Mouse (Mus musculus) intestine, postnatal 0 days (tissue): ENCODE measurements around the gene Pola2. TPM values are rescaled to one million over a fixed set of nuclear protein-coding genes. Genes with fewer than 3 reads are reported as not detected.

Experiments
- ATAC-seq: fragments of 200-750 bp; cut with Nextera tagmentation; 2 replicates; pipeline ENCODE4 v1.8.0; 2017; ENCODE audit warnings: mild to moderate bottlenecking, moderate TSS enrichment, moderate library complexity
- H3K27ac ChIP-seq: fragments of 300-500 bp; sonication (generic); 2 replicates; pipeline ENCODE4 v1.5.1; 2014; ENCODE audit warnings: mild to moderate bottlenecking, low read depth, low read length, moderate library complexity
- H3K27me3 ChIP-seq: fragments of 300-500 bp; sonication (generic); replicated peaks from 2 replicates; pipeline ENCODE4 v1.6.1; 2014; ENCODE audit warnings: low read length, mixed read lengths; ENCODE audit not compliant: control insufficient read depth, insufficient read depth
- H3K36me3 ChIP-seq: fragments of 300-500 bp; sonication (generic); 2 replicates; pipeline ENCODE4 v1.6.1; 2014; ENCODE audit warnings: mild to moderate bottlenecking, moderate library complexity; ENCODE audit not compliant: control insufficient read depth, insufficient read depth
- H3K4me1 ChIP-seq: fragments of 300-500 bp; sonication (generic); replicated peaks from 2 replicates; pipeline ENCODE4 v1.6.1; 2014; ENCODE audit warnings: antibody characterized with exemption, low read length, mixed read lengths; ENCODE audit not compliant: control insufficient read depth, insufficient read depth
- H3K4me2 ChIP-seq: fragments of 300-500 bp; sonication (generic); replicated peaks from 2 replicates; pipeline ENCODE4 v1.6.1; 2014; ENCODE audit warnings: low read depth, mild to moderate bottlenecking, moderate library complexity
- H3K4me3 ChIP-seq: fragments of 300-500 bp; sonication (generic); 2 replicates; pipeline ENCODE4 v1.5.1; 2014; ENCODE audit warnings: low read depth, low read length
- H3K9ac ChIP-seq: fragments of 300-500 bp; sonication (generic); 2 replicates; pipeline ENCODE4 v1.6.1; 2014; ENCODE audit warnings: mild to moderate bottlenecking, low read depth, low read length
- H3K9me3 ChIP-seq: fragments of 300-500 bp; sonication (generic); 2 replicates; pipeline ENCODE4 v1.6.1; 2016; ENCODE audit warnings: mixed run types; ENCODE audit not compliant: control insufficient read depth
- CTCF ChIP-seq: sonication (generic); IDR thresholded peaks from 2 replicates; pipeline ENCODE4 v1.5.1; 2016; ENCODE audit warnings: low read depth, mild to moderate bottlenecking, control low read depth, antibody characterized with exemption, moderate library complexity
- WGBS: fragments of 180-500 bp; shearing (Covaris S2); extraction: QIAGEN DNeasy Blood & Tissue Kit; methylation state at CpG from one replicate; pipeline ENCODE4 v1.1.7; 2014; 5-methylcytosine and 5-hydroxymethylcytosine counted together
- polyA plus RNA-seq: library from polyadenylated mRNA; unstranded; fragments of >200 nt; fragmentation: Nextera tagmentation; extraction: Ambion mirVana; gene quantifications from 2 replicates; pipeline ENCODE4 v1.2.1, GENCODE M21; 2015

The Pola2 gene
- polyA plus RNA-seq, 1 experiment from 2014 or later: 23.5 TPM

- no peak overlapping the region for H3K27ac ChIP-seq
- H3K4me1 ChIP-seq: peaks cover 3% of the 10 kb centered on the region
- H3K9me3 ChIP-seq: no peaks in the 10 kb centered on the region
- H3K27me3 ChIP-seq: no peaks in the 10 kb centered on the region
- 23% methylated on average over 14 of the region's 14 CpGs for WGBS
- ATAC-seq: no peak
- peaks cover 25% of the 10 kb centered on the region; the same call in 1 of the 2 replicates for H3K36me3 ChIP-seq
- H3K4me3 ChIP-seq: no peak overlapping the region
- no peak overlapping the region for H3K9ac ChIP-seq
- H3K4me2 ChIP-seq: no peak overlapping the region
- TF ChIP-seq CTCF: no peak
Measured at GRCm38 (mm10) chr19:5937836-5938406, 26.1 kb downstream of the Pola2 start.

GRCm38 (mm10) chr19:5937095-5937835 lies 26.7 kb downstream of the Pola2 start:
- Histone ChIP-seq H3K27me3 (no peaks in the 10 kb centered on the region), H3K27ac (no peak overlapping the region), H3K9ac (no peak overlapping the region), H3K4me3 (no peak overlapping the region), H3K4me2 (no peak overlapping the region), H3K36me3 (peaks cover 22% of the 10 kb centered on the region; the same call in 1 of the 2 replicates), H3K9me3 (no peaks in the 10 kb centered on the region), H3K4me1 (peaks cover 3% of the 10 kb centered on the region)
- no peak for ATAC-seq
- no peak for TF ChIP-seq CTCF
- WGBS: 80% methylated on average over 21 of the region's 21 CpGs

GRCm38 (mm10) chr19:5935691-5936090 lies 28.3 kb downstream of the Pola2 start:
- Histone ChIP-seq H3K36me3 (peaks cover 10% of the 10 kb centered on the region; the same call in 1 of the 2 replicates), H3K4me1 (peaks cover 3% of the 10 kb centered on the region), H3K27me3 (no peaks in the 10 kb centered on the region), H3K4me2 (0 out of 2 replicates have a peak overlapping the region, but pooled peaks have one; percentile 13), H3K27ac (peak overlapping the region; percentile 28; the same call in 1 of the 2 replicates), H3K4me3 (no peak overlapping the region), H3K9ac (no peak overlapping the region), H3K9me3 (no peaks in the 10 kb centered on the region)
- WGBS: 45% methylated on average over 5 of the region's 5 CpGs
- TF ChIP-seq CTCF: no peak
- ATAC-seq: no peak

GRCm38 (mm10) chr19:5935266-5935665 lies 28.7 kb downstream of the Pola2 start:
- TF ChIP-seq CTCF: no peak
- Histone ChIP-seq H3K9me3 (no peaks in the 10 kb centered on the region), H3K36me3 (peaks cover 6% of the 10 kb centered on the region; the same call in 1 of the 2 replicates), H3K4me3 (no peak overlapping the region), H3K27ac (peak overlapping the region; percentile 28; the same call in 1 of the 2 replicates), H3K4me2 (0 out of 2 replicates have a peak overlapping the region, but pooled peaks have one; percentile 13), H3K4me1 (peaks cover 3% of the 10 kb centered on the region), H3K9ac (no peak overlapping the region), H3K27me3 (no peaks in the 10 kb centered on the region)
- ATAC-seq: peak; percentile 49; the same call in 1 of the 2 replicates
- 14% methylated on average over 3 of the region's 3 CpGs for WGBS

- no peak overlapping the region for H3K9ac ChIP-seq
- no peak overlapping the region for H3K4me3 ChIP-seq
- TF ChIP-seq CTCF: no peak
- H3K27me3 ChIP-seq: no peaks in the 10 kb centered on the region
- WGBS: 40% methylated on average over 14 of the region's 14 CpGs
- H3K4me2 ChIP-seq: no peak overlapping the region
- peak overlapping the region; percentile 54; the same call in 1 of the 2 replicates for H3K27ac ChIP-seq
- no peaks in the 10 kb centered on the region for H3K36me3 ChIP-seq
- H3K4me1 ChIP-seq: peaks cover under 1% of the 10 kb centered on the region; the same call in 1 of the 2 replicates
- no peaks in the 10 kb centered on the region for H3K9me3 ChIP-seq
- no peak for ATAC-seq
Measured at GRCm38 (mm10) chr19:5929634-5930596, 34.1 kb downstream of the Pola2 start.

GRCm38 (mm10) chr19:5928546-5928945 lies 35.5 kb downstream of the Pola2 start:
- 51% methylated on average over 3 of the region's 3 CpGs for WGBS
- H3K27me3 ChIP-seq: no peaks in the 10 kb centered on the region
- H3K4me2 ChIP-seq: no peak overlapping the region
- no peak overlapping the region for H3K27ac ChIP-seq
- H3K36me3 ChIP-seq: no peaks in the 10 kb centered on the region
- no peak for ATAC-seq
- H3K9ac ChIP-seq: no peak overlapping the region
- no peak for TF ChIP-seq CTCF
- H3K4me3 ChIP-seq: no peak overlapping the region
- H3K4me1 ChIP-seq: no peaks in the 10 kb centered on the region; the same call in 1 of the 2 replicates
- H3K9me3 ChIP-seq: no peaks in the 10 kb centered on the region
